Mouse (Mus musculus): ENCODE results near the gene Zfhx3.

Zfhx3 gene

DNA sequence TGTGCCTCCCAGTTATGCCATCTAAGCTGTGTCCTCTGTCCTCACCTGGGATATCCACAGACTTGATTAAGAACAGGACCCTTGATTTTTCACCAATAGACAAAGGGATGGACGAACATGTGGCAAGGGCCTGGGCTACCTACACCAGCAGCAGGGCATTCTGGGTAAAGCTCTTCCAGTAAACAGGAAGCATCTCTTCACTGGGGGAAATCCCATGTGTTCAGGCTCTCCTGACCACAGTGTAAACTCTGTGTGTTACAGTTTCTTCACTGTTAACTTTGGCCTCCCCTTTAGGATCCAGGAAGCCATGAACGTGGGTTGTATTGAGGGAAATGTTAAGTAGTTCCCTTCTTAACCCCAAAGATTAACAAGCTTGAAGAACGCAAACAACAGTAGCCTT is 906.0 kb downstream of the Zfhx3 start:
- no peak for DNase-seq (ENCODE audit: low spot score in 2 of 2)

DNA sequence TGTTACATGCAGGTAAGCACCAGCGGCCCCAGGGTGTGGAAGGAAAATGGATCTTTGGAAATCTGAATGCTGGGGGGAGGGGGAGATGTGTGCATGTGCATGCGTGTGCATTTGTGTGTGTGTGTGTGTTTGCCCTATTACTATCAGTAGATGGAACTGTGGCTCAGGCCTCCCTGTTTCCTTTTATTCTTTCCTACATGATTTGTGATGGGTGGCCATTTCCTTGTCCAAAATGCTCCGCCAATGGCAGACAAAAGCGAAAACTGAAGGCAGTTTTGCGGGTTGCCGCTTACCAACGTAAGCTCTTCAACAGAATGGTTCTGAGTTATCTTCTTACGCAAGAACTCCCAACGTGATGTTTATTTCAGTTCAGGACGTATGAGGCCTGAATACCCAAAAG is 910.6 kb downstream of the Zfhx3 start:
- no peak for DNase-seq (ENCODE audit: low spot score in 2 of 2)

GRCm38 (mm10) chr8:108854444-108855102 is 912.1 kb downstream of the Zfhx3 start:
- no peak for DNase-seq (ENCODE audit: low spot score in 2 of 2)

DNA sequence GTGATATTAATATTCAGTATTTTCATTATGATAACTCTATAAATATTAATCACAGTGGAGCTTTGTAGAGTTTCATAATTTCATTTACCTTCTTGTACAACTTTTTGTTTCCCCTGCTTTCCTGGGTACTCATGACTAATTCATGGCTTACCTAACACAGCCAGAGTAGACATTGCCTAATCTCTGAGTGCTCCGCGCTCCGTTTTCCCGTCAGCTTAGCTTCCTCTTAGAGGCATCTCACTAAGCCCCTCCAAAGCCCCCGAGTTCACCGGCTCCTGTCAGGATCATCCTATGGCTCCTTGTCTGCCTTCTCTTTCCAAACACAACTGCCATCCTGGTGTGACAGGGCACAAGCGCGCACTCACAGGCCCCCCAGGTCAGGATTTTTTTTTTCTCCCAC is 916.6 kb downstream of the Zfhx3 start:
- no peak for DNase-seq (ENCODE audit: low spot score in 2 of 2)

GRCm38 (mm10) chr8:108859983-108860382 is 917.5 kb downstream of the Zfhx3 start:
- no peak for DNase-seq (ENCODE audit: low spot score in 2 of 2)

GRCm38 (mm10) chr8:108863440-108863839 is 921.0 kb downstream of the Zfhx3 start:
- no peak for DNase-seq (ENCODE audit: low spot score in 2 of 2)

DNA sequence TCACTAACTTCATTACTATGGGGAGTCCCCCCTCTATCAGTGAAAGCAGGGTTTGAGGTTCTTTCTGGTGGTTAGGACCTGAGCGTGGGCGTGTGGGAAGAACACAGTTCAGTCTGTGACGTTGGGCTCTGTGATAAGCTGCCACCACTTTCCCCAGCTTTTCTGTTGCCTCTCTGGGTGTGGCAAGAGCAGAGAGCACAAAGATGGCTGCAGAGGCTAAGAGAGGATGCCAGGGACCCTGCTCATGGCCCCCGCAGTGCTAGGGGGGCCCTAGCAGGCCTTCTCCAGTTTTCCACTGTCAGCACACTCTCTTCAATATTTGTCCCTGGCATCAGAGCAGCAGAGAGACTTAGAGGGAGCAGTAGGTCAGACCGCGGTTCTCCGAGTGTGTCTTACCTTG is 924.0 kb downstream of the Zfhx3 start:
- DNase-seq (ENCODE audit: low spot score in 2 of 2): no peak

DNA sequence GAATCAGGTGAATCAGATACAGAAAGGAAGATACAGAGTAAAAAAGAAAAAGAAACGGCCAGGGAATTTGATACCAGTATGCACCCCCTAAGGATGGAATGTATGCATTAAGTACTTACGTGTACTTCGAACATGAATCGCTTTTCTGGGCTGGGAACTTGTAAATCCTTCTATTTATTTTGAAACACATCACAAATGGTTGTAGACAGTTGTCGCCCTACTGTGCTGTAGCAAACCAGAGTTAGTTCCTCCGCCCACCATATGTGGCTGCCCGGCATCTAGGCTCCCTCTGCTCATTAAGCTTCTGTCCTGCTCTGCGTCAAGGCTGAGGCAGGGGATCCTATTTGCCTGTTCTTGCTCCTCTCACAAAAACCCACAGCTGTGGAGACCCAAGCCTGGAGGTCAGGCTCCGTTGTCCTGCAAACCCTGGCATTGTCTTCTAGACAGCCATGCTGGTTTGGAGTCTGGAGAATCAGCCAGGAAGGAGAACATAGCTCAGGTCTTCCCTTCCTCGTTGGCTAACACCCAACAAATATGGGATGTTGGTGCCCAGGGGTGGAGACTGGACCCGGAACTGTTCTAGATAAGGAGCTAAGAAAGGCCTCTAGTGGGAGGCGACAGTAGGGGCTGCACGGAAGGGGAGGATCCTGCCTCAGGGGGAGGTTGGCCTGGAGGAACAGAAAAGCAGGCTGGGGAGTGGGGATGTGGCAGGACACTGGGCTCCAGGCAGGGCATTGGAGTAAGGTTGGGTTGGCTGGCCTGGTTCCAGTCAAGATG is 925.2 kb downstream of the Zfhx3 start:
- no peak for DNase-seq (ENCODE audit: low spot score in 2 of 2)

DNA sequence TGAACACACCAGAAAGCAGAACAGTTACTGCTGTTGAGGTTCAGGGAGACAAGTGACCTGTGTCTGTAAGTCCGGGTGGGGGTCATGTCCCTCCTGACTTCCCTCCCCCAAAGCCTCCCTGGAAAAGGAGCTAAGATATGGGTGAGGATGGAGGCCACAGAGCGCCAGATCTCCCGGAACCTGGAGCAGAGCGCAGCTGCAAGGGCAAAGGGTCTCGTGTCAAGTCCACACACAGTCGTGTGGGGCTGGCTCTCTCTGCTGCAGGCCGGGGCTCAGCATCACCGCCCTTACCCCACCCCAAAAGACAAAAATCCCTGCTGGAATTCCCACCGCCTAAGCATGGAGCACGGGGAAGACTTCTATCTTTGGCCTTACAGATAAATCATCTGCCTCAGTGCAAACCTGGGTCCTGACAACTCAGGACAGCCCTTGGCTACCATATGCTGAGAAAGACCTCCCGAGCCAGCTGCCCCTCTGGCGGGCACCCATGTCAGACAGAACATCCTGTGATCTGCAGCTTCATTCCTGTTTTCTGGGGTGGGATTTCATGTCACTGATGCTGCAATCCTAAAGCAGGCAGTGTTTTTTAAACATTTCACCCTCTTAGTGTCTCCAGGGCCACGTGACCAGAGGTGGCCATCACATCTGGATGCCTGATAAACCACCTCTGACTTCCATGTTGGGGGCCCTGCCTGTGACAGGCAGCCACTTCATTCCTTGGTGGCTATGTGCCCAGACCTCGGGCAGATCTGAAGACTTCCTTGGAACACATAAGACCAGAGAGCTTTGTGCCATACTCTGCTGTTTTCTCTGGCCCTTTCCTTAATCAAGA is 926.0 kb downstream of the Zfhx3 start:
- no peak for DNase-seq (ENCODE audit: low spot score in 2 of 2)

GRCm38 (mm10) chr8:108869420-108869819 is 927.0 kb downstream of the Zfhx3 start:
- DNase-seq (ENCODE audit: low spot score in 2 of 2): no peak

DNA sequence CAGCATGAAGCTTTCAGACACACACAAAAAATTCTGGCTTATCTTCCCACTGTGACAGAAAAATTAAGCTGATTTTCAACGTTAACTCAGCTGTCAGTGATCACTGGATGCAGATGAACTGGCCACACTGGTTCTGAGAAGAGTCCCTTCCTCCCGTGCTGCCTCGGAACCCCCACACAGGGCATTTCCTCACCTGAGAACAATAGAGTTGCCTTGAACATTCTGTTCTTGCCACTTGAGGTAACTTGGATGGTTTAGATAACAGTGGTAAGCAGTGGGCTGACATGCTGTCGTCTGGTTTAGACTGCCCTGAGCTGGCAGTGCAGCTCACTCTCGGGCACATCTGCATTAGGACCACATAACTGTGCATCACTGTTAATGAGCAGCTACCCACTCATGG is 927.5 kb downstream of the Zfhx3 start:
- no peak for DNase-seq (ENCODE audit: low spot score in 2 of 2)

- DNase-seq (ENCODE audit: low spot score in 2 of 2): no peak
These were observed 927.9 kb downstream of the Zfhx3 start for GRCm38 (mm10) chr8:108870371-108870770.

GRCm38 (mm10) chr8:108875722-108876121 is 933.3 kb downstream of the Zfhx3 start:
- no peak for DNase-seq (ENCODE audit: low spot score in 2 of 2)

GRCm38 (mm10) chr8:108880101-108880500 is 937.7 kb downstream of the Zfhx3 start:
- no peak for DNase-seq (ENCODE audit: low spot score in 2 of 2)

DNA sequence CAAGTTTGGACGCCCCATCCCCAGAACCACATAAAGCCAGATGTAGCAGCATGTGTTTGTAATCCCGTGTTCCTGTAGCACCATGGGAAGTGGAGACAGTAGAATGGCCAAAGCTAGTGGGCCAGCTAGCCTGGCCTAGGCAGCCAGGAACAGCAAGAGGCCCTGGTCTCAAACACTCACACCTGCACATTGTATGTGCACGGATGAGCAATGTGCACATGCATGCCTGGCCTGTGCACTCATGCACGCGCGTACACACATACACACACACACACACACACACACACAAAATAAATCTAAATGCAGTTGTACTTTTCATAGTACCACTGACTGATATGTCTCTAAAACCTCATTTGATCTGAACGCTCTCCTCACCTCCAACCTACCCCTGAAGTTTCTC is 938.9 kb downstream of the Zfhx3 start:
- DNase-seq (ENCODE audit: low spot score in 2 of 2): no peak

GRCm38 (mm10) chr8:108882073-108882472 is 939.6 kb downstream of the Zfhx3 start:
- DNase-seq (ENCODE audit: low spot score in 2 of 2): no peak

DNA sequence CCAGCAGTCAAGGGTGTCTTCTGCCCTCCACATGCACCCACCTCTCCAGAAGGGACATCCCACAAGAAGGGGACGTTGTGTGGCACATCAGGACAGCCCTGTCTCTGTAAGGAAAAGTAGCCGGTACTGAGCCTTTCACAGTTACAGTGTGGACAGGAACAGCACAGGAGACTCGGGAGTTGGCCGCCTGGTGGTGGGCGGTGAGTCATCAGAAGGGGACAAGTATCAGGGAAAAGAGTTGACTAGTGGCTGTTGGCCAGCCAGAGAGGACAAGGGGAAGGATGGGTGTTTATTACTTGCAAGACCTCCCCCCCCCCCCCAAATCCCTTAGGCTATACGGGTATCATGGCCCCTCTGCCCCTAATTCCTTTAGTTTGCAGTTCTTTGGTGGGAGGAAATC is 940.9 kb downstream of the Zfhx3 start:
- DNase-seq (ENCODE audit: low spot score in 2 of 2): no peak

DNA sequence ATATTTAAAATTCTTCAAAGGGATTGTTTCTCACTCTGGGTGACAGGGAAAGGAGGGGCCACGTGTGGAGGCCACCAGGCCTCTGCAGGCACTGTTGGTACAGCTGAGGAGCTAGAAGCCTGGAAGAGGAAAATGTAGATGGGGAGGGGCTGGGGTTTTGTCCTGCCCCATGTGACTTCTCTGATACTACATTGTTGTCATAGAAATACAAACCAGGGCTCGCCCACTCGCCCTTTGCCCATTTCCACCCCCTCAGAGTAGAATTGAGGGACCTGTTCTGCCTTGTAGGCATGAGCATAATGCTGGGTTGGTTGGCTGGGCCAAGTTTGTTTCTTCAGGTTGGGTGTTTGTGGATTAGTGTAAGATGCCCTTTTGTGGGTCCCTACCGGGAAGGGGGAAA is 942.5 kb downstream of the Zfhx3 start:
- DNase-seq (ENCODE audit: low spot score in 2 of 2): no peak

DNA sequence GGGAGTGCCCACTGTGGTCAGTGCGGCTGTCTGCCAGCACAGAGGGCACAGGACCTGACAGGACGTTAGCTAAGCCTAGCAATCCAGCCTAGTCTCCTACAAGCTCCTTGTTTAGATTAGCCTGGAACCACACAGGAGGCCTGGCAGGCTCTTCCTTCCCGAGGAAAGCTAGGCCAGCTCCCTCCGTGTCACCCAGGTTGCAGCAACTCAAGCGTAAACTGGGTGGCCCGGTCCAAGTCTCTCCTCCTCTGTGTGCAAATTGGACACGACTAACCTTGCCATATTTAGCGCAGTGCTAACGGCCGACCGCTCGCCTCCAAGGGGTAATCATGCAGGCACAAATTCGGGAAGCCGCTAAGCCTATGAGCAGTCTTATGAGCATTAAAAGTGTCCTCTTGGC is 943.0 kb downstream of the Zfhx3 start:
- DNase-seq (ENCODE audit: low spot score in 2 of 2): no peak

GRCm38 (mm10) chr8:108885861-108886260 is 943.4 kb downstream of the Zfhx3 start:
- no peak for DNase-seq (ENCODE audit: low spot score in 2 of 2)

DNA sequence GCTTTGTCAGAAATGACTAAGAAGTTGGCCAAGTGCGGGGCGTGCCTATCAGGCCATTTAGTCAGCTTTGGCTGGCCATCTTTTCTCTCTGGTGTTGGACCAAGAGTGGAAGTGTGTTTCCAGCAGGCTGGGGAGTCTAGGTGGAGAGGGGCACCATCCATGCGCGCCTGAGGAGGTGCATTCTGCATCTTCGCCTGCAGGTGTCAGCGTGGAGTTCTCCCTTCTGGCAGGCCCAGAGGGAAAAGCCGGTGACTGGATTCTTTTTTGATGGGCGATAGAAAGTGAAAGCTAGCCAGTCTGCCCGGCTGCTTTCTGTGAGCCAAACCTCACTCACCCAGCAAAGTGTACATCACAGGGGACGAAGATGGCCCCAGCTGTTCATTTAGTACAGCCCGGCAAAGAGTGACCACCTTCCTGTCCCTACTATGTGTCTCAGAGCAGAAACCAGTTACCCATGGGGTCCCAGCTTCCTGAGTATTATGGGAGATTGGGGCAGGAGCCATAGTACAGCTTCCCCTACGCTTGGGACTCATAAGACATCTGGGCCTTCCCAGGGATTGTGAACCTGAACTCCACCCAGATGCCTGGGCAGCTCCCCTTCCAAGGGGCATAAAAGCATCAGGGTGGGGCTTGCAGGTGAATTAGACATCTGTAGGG is 944.3 kb downstream of the Zfhx3 start:
- DNase-seq (ENCODE audit: low spot score in 2 of 2): peak; percentile 94

GRCm38 (mm10) chr8:108887256-108887615 is 944.8 kb downstream of the Zfhx3 start:
- peak; percentile 82 to 88 for DNase-seq (ENCODE audit: low spot score in 2 of 2)
